Mouse (Mus musculus) heart, adult 2 months (tissue): Measurements from ENCODE around the gene Disp2.

Source experiments
- CTCF ChIP-seq: fragments of 200-600 bp; IDR thresholded peaks from 2 replicates; pipeline ENCODE4 v1.8.1; 2022; ENCODE audit warnings: antibody characterized with exemption, mild to moderate bottlenecking, moderate library complexity
- EP300 ChIP-seq: fragments of 200-500 bp; IDR thresholded peaks from 2 replicates; pipeline ENCODE4 v1.6.1; 2011; ENCODE audit warnings: low read depth, low read length, control low read depth; ENCODE audit not compliant: insufficient read depth
- POLR2A ChIP-seq: fragments of 200-500 bp; IDR thresholded peaks from 2 replicates; pipeline ENCODE4 v1.6.1; 2011; ENCODE audit warnings: mild to moderate bottlenecking, low read depth, low read length, control low read depth; ENCODE audit not compliant: insufficient read depth

DNA sequence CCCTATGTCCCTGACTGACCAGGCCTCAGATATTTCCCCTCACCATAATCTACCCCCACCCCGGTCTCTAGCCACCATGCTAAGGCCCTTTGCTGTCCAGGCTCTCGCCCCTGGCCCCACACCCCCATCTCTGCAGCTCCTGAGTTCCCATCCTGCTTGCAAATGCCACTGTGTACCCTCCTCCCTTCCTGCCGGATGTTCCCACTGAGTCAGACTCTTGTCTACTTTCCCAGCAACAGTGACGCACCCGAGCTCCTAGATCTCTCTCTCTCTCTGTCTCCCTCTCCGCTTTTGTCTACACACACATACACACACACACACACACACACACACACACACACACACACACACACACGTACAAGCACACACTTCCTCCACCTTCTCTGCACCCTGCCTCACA lies 16.1 kb upstream of the Disp2 start:
- TF ChIP-seq EP300 (peak; percentile 63; the same call in 1 of the 2 replicates), CTCF (no peak), POLR2A (peak; percentile 44; the same call in 1 of the 2 replicates)
